Mouse (Mus musculus): ENCODE data around the gene Mrpl9. TPM values are rescaled to one million over a fixed set of nuclear protein-coding genes. Genes with fewer than 3 reads are reported as not detected.

The Mrpl9 gene
- polyA plus RNA-seq, 1 experiment from 2014 or later: 61.7 TPM

- Histone ChIP-seq H3K27me3 (no peaks in the 10 kb centered on the region), H3K4me3 (peak overlapping the region; percentile 29), H3K4me2 (replicated peaks) (peak overlapping the region; percentile 48), H3K36me3 (no peaks in the 10 kb centered on the region), H3K9me3 (no peaks in the 10 kb centered on the region), H3K9ac (replicated peaks) (peak overlapping the region; percentile 31; the same call in 1 of the 2 replicates), H3K27ac (replicated peaks) (peak overlapping the region; percentile 64), H3K4me1 (peaks cover 21% of the 10 kb centered on the region)
- peak; percentile 65 for ATAC-seq (replicated peaks)
- WGBS: 9% methylated on average over 28 of the region's 28 CpGs
Measured at GRCm38 (mm10) chr3:94472447-94473114, 29.5 kb downstream of the Mrpl9 start.

DNA sequence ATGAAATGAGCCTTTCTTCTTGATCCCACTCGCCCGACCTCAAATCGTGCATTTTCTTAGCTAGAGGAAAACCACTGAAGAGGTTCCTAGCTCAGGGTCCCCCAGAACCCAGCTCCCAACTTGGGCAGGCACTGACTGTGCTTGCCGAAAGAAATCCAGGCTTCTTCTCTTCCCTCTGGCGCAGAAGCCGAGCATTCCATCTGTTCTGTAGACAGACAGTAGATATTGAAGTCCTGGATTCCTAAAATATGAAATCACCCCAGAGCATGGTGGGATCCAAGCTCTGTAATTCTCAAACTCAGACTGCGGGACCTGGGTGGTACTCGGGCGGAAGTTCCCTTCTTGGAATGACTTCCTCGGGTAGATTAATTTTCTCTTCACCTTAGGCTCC lies 30.0 kb downstream of the Mrpl9 start:
- Histone ChIP-seq H3K9me3 (no peaks in the 10 kb centered on the region), H3K36me3 (no peaks in the 10 kb centered on the region), H3K4me3 (no peak overlapping the region; the same call in 1 of the 2 replicates), H3K4me2 (replicated peaks) (peak overlapping the region; percentile 48; the same call in 1 of the 2 replicates), H3K9ac (replicated peaks) (no peak overlapping the region), H3K4me1 (peaks cover 21% of the 10 kb centered on the region), H3K27me3 (no peaks in the 10 kb centered on the region), H3K27ac (replicated peaks) (peak overlapping the region; percentile 64)
- 37% methylated on average over 10 of the region's 10 CpGs for WGBS
- ATAC-seq (replicated peaks): no peak

DNA sequence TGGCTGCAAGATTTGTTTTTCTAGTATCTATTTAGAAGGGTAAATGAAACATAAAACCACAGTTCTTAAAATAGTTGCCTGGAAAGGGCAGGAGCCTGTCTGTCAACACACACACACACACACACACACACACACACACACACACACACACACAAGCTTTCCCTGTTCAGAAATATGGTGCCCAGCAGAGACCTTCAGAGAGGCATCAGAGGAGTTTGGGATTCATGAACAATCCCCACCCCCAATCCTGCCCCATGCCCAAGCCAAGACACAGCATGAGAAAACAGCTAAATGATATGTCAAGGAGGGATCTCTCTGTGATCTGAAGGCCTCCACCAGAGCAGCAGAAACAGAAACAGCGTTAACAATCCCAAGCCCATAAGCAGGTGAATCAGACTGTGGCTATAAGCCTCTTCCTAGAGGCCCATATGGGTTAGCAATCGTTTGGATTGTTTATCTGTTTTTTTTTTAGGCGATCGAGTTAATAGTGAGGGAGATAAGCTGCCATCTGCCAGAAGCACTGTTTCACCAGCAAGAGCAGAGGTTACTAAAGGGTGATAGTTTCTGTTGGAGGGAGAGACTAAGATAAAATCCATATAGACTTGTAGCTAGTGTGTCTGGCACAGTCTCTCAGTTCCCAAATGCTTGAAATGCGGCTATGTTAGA lies 30.6 kb downstream of the Mrpl9 start:
- WGBS: 67% methylated on average over 5 of the region's 5 CpGs
- no peak for ATAC-seq (replicated peaks)
- H3K27ac ChIP-seq (replicated peaks): peak overlapping the region; percentile 64
- H3K4me2 ChIP-seq (replicated peaks): no peak overlapping the region
- H3K27me3 ChIP-seq: no peaks in the 10 kb centered on the region
- no peak overlapping the region for H3K9ac ChIP-seq (replicated peaks)
- no peaks in the 10 kb centered on the region for H3K36me3 ChIP-seq
- H3K4me1 ChIP-seq: peaks cover 21% of the 10 kb centered on the region
- H3K9me3 ChIP-seq: no peaks in the 10 kb centered on the region
- no peak overlapping the region for H3K4me3 ChIP-seq

- no peaks in the 10 kb centered on the region for H3K9me3 ChIP-seq
- peaks cover 45% of the 10 kb centered on the region for H3K4me1 ChIP-seq
- 60% methylated on average over 8 of the region's 8 CpGs for whole genome bisulfite sequencing
- no peak for ATAC-seq (replicated peaks)
- H3K36me3 ChIP-seq: peaks cover 6% of the 10 kb centered on the region; the same call in 1 of the 2 replicates
- H3K27me3 ChIP-seq: no peaks in the 10 kb centered on the region
- H3K4me2 ChIP-seq (replicated peaks): no peak overlapping the region
- no peak overlapping the region for H3K9ac ChIP-seq (replicated peaks)
- peak overlapping the region; percentile 95; the same call in 1 of the 2 replicates for H3K27ac ChIP-seq (replicated peaks)
- no peak overlapping the region for H3K4me3 ChIP-seq
Measured at GRCm38 (mm10) chr3:94476301-94477035, 33.4 kb downstream of the Mrpl9 start.

DNA sequence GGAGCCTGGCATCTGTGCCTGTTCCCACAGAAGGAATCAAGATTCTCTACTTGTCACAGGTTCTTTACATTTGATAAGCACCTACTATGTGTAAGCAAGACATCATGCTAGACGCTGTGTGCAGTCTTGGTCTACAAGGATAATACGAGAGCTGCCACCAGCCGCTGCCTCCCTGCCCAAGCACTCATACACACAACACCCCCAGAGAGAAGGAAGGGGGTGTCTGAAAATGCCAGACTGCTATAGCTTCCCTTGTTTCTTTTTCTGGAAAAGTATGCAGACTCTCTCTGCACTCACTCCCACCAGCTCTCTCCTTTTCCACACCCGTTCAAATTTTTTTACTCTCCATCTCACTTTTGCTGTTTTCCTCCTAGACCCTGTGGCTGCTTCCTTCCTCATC lies 34.3 kb downstream of the Mrpl9 start:
- ATAC-seq (replicated peaks): peak; percentile 19
- peak overlapping the region; percentile 86 for H3K9ac ChIP-seq (replicated peaks)
- no peaks in the 10 kb centered on the region for H3K27me3 ChIP-seq
- H3K9me3 ChIP-seq: no peaks in the 10 kb centered on the region
- 13% methylated on average over 4 of the region's 4 CpGs for WGBS
- peak overlapping the region; percentile 86 for H3K4me2 ChIP-seq (replicated peaks)
- peaks cover 11% of the 10 kb centered on the region for H3K36me3 ChIP-seq
- peaks cover 52% of the 10 kb centered on the region for H3K4me1 ChIP-seq
- H3K27ac ChIP-seq (replicated peaks): peak overlapping the region; percentile 95
- peak overlapping the region; percentile 69 for H3K4me3 ChIP-seq

- ATAC-seq (replicated peaks): peak; percentile 95
- no peaks in the 10 kb centered on the region for H3K9me3 ChIP-seq
- H3K36me3 ChIP-seq: peaks cover 14% of the 10 kb centered on the region
- H3K9ac ChIP-seq (replicated peaks): peak within 1 kb of the TSS; percentile 86
- H3K4me3 ChIP-seq: peak within 1 kb of the TSS; percentile 69
- peak within 1 kb of the TSS; percentile 86 for H3K4me2 ChIP-seq (replicated peaks)
- under 1% methylated on average over 14 of the region's 14 CpGs for WGBS
- H3K27me3 ChIP-seq: no peaks in the 10 kb centered on the region
- peaks cover 52% of the 10 kb centered on the region for H3K4me1 ChIP-seq
- peak within 1 kb of the TSS; percentile 95 for H3K27ac ChIP-seq (replicated peaks)
Measured at GRCm38 (mm10) chr3:94477981-94478422, 34.9 kb downstream of the Mrpl9 start, which contains the start of gene Celf3. TSS of gene Celf3 (plus strand) at chr3:94478295.

GRCm38 (mm10) chr3:94478591-94479169 lies 35.6 kb downstream of the Mrpl9 start:
- Histone ChIP-seq H3K4me1 (peaks cover 56% of the 10 kb centered on the region), H3K4me3 (peak overlapping the region; percentile 69), H3K36me3 (peaks cover 14% of the 10 kb centered on the region), H3K27ac (replicated peaks) (peak overlapping the region; percentile 95), H3K9ac (replicated peaks) (peak overlapping the region; percentile 86), H3K4me2 (replicated peaks) (peak overlapping the region; percentile 86), H3K9me3 (no peaks in the 10 kb centered on the region), H3K27me3 (no peaks in the 10 kb centered on the region)
- no peak; the same call in 1 of the 2 replicates for ATAC-seq (replicated peaks)
- 4% methylated on average over 9 of the region's 9 CpGs for WGBS

- peak overlapping the region; percentile 69 for H3K4me3 ChIP-seq
- WGBS: 20% methylated on average over 11 of the region's 11 CpGs
Measured at GRCm38 (mm10) chr3:94479564-94479963, 36.4 kb downstream of the Mrpl9 start.

GRCm38 (mm10) chr3:94480291-94480884 lies 37.3 kb downstream of the Mrpl9 start, which contains the start of gene Riiad1:
TSS of gene Riiad1 (minus strand) at chr3:94480341.
- Histone ChIP-seq H3K36me3 (peaks cover 15% of the 10 kb centered on the region), H3K9me3 (no peaks in the 10 kb centered on the region), H3K27ac (replicated peaks) (peak within 1 kb of the TSS; percentile 95), H3K9ac (replicated peaks) (peak within 1 kb of the TSS; percentile 86), H3K4me3 (peak within 1 kb of the TSS; percentile 69), H3K27me3 (no peaks in the 10 kb centered on the region), H3K4me2 (replicated peaks) (peak within 1 kb of the TSS; percentile 86), H3K4me1 (peaks cover 73% of the 10 kb centered on the region)
- 16% methylated on average over 16 of the region's 16 CpGs for WGBS
- ATAC-seq (replicated peaks): no peak

More at GRCm38 (mm10) chr3:94479564-94479963, 36.4 kb downstream of the Mrpl9 start:
- H3K27ac ChIP-seq (replicated peaks): 0 out of 2 replicates have a peak overlapping the region, but pooled peaks have one; percentile 95
- no peaks in the 10 kb centered on the region for H3K27me3 ChIP-seq
- no peaks in the 10 kb centered on the region for H3K9me3 ChIP-seq
- peaks cover 65% of the 10 kb centered on the region for H3K4me1 ChIP-seq
- peaks cover 14% of the 10 kb centered on the region for H3K36me3 ChIP-seq
- peak overlapping the region; percentile 86 for H3K9ac ChIP-seq (replicated peaks)
- no peak for ATAC-seq (replicated peaks)
- H3K4me2 ChIP-seq (replicated peaks): peak overlapping the region; percentile 86

- peaks cover 83% of the 10 kb centered on the region for H3K4me1 ChIP-seq
- 0 out of 2 replicates have a peak overlapping the region, but pooled peaks have one; percentile 19 for H3K9ac ChIP-seq (replicated peaks)
Measured at GRCm38 (mm10) chr3:94481429-94481828, 38.3 kb downstream of the Mrpl9 start.

More at GRCm38 (mm10) chr3:94481429-94481828, 38.3 kb downstream of the Mrpl9 start:
- Histone ChIP-seq H3K27me3 (no peaks in the 10 kb centered on the region), H3K36me3 (peaks cover 25% of the 10 kb centered on the region), H3K4me3 (no peak overlapping the region), H3K4me2 (replicated peaks) (peak overlapping the region; percentile 86; the same call in 1 of the 2 replicates), H3K27ac (replicated peaks) (peak overlapping the region; percentile 93), H3K9me3 (no peaks in the 10 kb centered on the region)
- no peak for ATAC-seq (replicated peaks)
- WGBS: 68% methylated on average over 4 of the region's 4 CpGs
